Mouse (Mus musculus) hematopoietic multipotent progenitor cell, adult 10-12 weeks (in vitro differentiated cells): ENCODE measurements around the gene Golga5. TPM values are rescaled to one million over a fixed set of nuclear protein-coding genes. Genes with fewer than 3 reads are reported as not detected.

ENCODE experiments used
- polyA plus RNA-seq: library from polyadenylated mRNA; stranded (reverse); fragments of >175 nt; gene quantifications from 2 replicates; pipeline ENCODE4 v1.2.3, GENCODE M21; 2012; ENCODE audit warnings: low replicate concordance

Golga5 gene
- polyA plus RNA-seq = 7.6 and 8.5 TPM in 2 replicates

DNA sequence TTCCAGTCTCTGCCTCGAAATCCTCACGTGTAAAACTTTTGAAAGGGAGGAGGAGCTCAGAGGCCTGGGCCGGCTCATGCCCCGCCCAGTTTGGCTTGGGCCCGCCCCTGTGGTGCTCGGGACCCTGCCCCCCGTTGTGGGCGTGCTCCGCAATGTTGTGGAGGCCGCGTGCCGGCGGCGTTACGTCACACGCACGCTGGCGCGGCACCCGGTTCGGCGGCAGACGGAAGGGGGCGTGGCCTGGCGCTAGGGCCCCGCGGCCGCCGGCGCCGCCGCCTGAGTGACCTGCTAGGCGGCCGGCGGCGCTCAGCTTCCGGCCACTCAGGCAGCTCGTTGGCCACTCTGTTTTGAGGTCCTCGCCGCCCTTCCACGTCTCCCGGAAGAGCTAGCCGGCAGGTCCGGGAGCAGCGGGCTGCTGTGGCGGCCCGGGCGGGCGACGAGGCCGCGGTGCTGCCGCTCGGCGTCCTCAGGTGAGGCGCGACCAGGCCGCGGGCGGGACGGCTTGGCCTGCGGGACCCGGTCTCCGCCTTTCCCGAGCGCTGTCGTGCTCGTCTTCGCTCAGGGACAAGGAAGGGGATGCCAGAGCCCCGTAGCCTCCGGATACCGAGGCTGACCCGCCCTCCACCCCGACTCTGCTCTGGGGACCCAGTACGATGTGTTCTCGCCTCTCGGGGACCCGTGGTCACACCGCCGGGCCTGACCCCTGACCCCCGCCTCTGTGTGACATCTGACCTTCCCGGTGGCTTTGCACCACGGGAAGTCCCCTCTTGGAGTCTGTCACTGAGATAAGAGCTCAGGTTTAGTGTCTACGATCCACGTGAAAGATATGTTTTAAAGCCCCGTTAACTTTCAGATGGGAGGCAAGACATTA, at the start of gene Golga5:
TSS of gene Golga5 (plus strand) at position 242 of the 871 bp plus-strand sequence.

GRCm38 (mm10) chr12:102439632-102440023, 29.3 kb upstream of the Golga5 start, which contains the start of gene Lgmn:
TSS of gene Lgmn (minus strand) at chr12:102439813.

Other genes with a start within 250 kb of the Golga5 start
- 321 and 327 TPM in 2 replicates for gene Rin3, start 186.1 kb upstream of the Golga5 start, polyA plus RNA-seq
- gene Lgmn, start 29.3 kb upstream of the Golga5 start, polyA plus RNA-seq = 23.7 and 27.3 TPM in 2 replicates
- gene Chga, start 85.8 kb downstream of the Golga5 start, polyA plus RNA-seq = 0.07 TPM in 1 of 2 replicates, not detected in the other
- gene Itpk1, start 235.8 kb downstream of the Golga5 start, polyA plus RNA-seq = 26.0 and 34.0 TPM in 2 replicates